ENCODE assay signal across 15 mouse cellular contexts in genomic region chr12:16656906-16657875, GRCm38 (mm10). TPM values are rescaled to one million over a fixed set of nuclear protein-coding genes. Genes with fewer than 3 reads are reported as not detected.
DNase-seq lines count a peak whose midpoint lies in the region; ATAC-seq and TF ChIP-seq lines count a peak whose summit lies in the region.
"Had no signal": no experiment of that assay in that cellular context is flagged by ENCODE, and none has a peak within 500 bp of the region (broad histone marks: within the 10 kb centered on the region; RNA-seq: fewer than 3 reads in every experiment).

No protein-coding gene starts in this region.

- 70% methylated on average over 5 of the region's 5 CpGs for WGBS in intestine, embryonic 16.5 days

- no peak for ATAC-seq in intestine, embryonic 16.5 days

- DNase-seq in adrenal gland, postnatal 14 days = peak; percentile 47
- no peak for DNase-seq in adrenal gland, postnatal 4 days (ENCODE audit: low spot score in 2 of 2)
- no peak for DNase-seq in left cerebral cortex, adult 2 months (ENCODE audit: extremely low spot score in 1 of 2, low spot score in 2 of 2)
- no peak for DNase-seq in left cerebral cortex, postnatal 4 days
- peak; percentile 80 for DNase-seq in NIH3T3 (ENCODE audit: low read depth)
- DNase-seq in layer of hippocampus, postnatal 14 days (ENCODE audit: low spot score in 2 of 2) = peak; percentile 45 to 80
- DNase-seq in gastrocnemius, postnatal 14 days = no peak
- DNase-seq: gastrocnemius, postnatal 36 days; heart, postnatal 10 days had no signal

- no peak overlapping the region for H3K4me2 ChIP-seq in intestine, embryonic 16.5 days (ENCODE audit: low read depth, low read length)

- no peaks in the 10 kb centered on the region for H3K9me3 ChIP-seq in intestine, embryonic 16.5 days (ENCODE audit: control insufficient read depth, low read length)

- H3K27ac ChIP-seq in left cerebral cortex, adult 2 months = peak overlapping the region; percentile 57
- no peak overlapping the region for H3K27ac ChIP-seq in intestine, embryonic 16.5 days (ENCODE audit: low read length)

- intact Hi-C loops in left cerebral cortex, adult 2 months (cut with DNase I) = no loop called here
- intact Hi-C loops in left cerebral cortex, postnatal 4 days (cut with DNase I) = no loop called here
- intact Hi-C loops in gastrocnemius, postnatal 14 days (cut with DNase I; ENCODE audit: low total_unique reads) = no loop called here

- no peaks in the 10 kb centered on the region for H3K36me3 ChIP-seq in intestine, embryonic 16.5 days (ENCODE audit: control insufficient read depth, insufficient read depth, low read length)

- no peak overlapping the region for H3K4me3 ChIP-seq in left cerebral cortex, adult 2 months
- no peak overlapping the region for H3K4me3 ChIP-seq in intestine, embryonic 16.5 days (ENCODE audit: low read length)

- no peak overlapping the region for H3K9ac ChIP-seq in intestine, embryonic 16.5 days (ENCODE audit: low read depth, low read length)

- H3K4me1 ChIP-seq in intestine, embryonic 16.5 days (ENCODE audit: control insufficient read depth, insufficient read depth, low read length) = peaks cover 8% of the 10 kb centered on the region

- H3K27me3 ChIP-seq in intestine, embryonic 16.5 days (replicated peaks; ENCODE audit: control insufficient read depth, insufficient read depth, low read length) = peaks cover 27% of the 10 kb centered on the region

- peak; percentile 44 for TF ChIP-seq CTCF in left cerebral cortex, adult 2 months (IDR thresholded peaks at IDR 0.05)

RNA-seq across cellular contexts. Expression of gene Ntsr2, which starts 4.0 kb away (rescaled TPM):
- not detected in 2 replicates for total RNA-seq in adrenal gland, postnatal 14 days (2021)
- under 1 TPM in 1 of 2 experiments, not detected in 1; 0.34 TPM for total RNA-seq in adrenal gland, postnatal 4 days (2021)
- 100 to 1,000 TPM; 135 to 155 TPM for total RNA-seq in left cerebral cortex, adult 2 months (2021)
- 10 to 100 TPM; 11.5 to 12.5 TPM for total RNA-seq in left cerebral cortex, postnatal 4 days (2021)
- total RNA-seq in layer of hippocampus, postnatal 14 days (2021) = 100 to 1,000 TPM; 205 to 223 TPM
- not detected in 2 replicates for polyA plus RNA-seq in intestine, embryonic 16.5 days (2015; fragmentation: Nextera tagmentation; extraction: Ambion mirVana)
- 1 to 10 TPM; 1.5 to 1.7 TPM for total RNA-seq in gastrocnemius, postnatal 14 days (2021)
- total RNA-seq: neutrophil, adult 5-6 weeks had no signal
- polyA plus RNA-seq: embryonic facial prominence, embryonic 11.5 days; limb, embryonic 11.5 days; liver, embryonic 16.5 days; stomach, embryonic 14.5 days had no signal

RNA-seq across cellular contexts. Expression of gene Lpin1, which starts 46.4 kb away (rescaled TPM):
- total RNA-seq in adrenal gland, postnatal 14 days (2021) = 135 and 224 TPM in 2 replicates
- total RNA-seq in adrenal gland, postnatal 4 days (2021) = 10 to 100 TPM; 21.6 to 23.4 TPM
- 10 to 100 TPM; 21.6 to 26.6 TPM for total RNA-seq in left cerebral cortex, adult 2 months (2021)
- 10 to 100 TPM; 16.7 to 19.5 TPM for total RNA-seq in left cerebral cortex, postnatal 4 days (2021)
- total RNA-seq in layer of hippocampus, postnatal 14 days (2021) = 10 to 100 TPM; 21.4 to 23.1 TPM
- 8.5 and 9.6 TPM in 2 replicates for polyA plus RNA-seq in intestine, embryonic 16.5 days (2015; fragmentation: Nextera tagmentation; extraction: Ambion mirVana)
- 100 to 1,000 TPM in 1 of 2 experiments, 10 to 100 TPM in 1; 46.2 to 117 TPM for total RNA-seq in gastrocnemius, postnatal 14 days (2021)

Comparison
In these comparisons a context has a peak if more than half of its experiments do, and no peak if none do; other contexts are left out.
1. DNase-seq: peak in adrenal gland, postnatal 14 days (single experiment), NIH3T3 (single experiment) and layer of hippocampus, postnatal 14 days (2 of 2); none in adrenal gland, postnatal 4 days (0 of 2), left cerebral cortex, adult 2 months (0 of 2), left cerebral cortex, postnatal 4 days (single experiment) and gastrocnemius, postnatal 14 days (single experiment).
2. RNA of gene Ntsr2, which starts 4.0 kb away (total RNA-seq): 205 to 223 TPM in layer of hippocampus, postnatal 14 days and 135 to 155 TPM in left cerebral cortex, adult 2 months; 11.5 to 12.5 TPM in left cerebral cortex, postnatal 4 days, 1.5 to 1.7 TPM in gastrocnemius, postnatal 14 days, 0.34 TPM in adrenal gland, postnatal 4 days and not detected in adrenal gland, postnatal 14 days; every median in the first group is over 10 times any median in the second.